8 mouse cellular contexts compared by ENCODE assay signal in genomic region chr9:14698582-14699287, GRCm38 (mm10). TPM values are rescaled to one million over a fixed set of nuclear protein-coding genes. Genes with fewer than 3 reads are reported as not detected.
DNase-seq lines count a peak whose midpoint lies in the region; ATAC-seq lines count a peak whose summit lies in the region.

No protein-coding gene starts in this region.

- peak; percentile 46 for ATAC-seq in inflammation-experienced regulatory T-cells, adult 6 months
- peak; percentile 80 for ATAC-seq in megakaryocyte-erythroid progenitor cell, adult 5-6 weeks (replicated peaks; ENCODE audit: low FRiP score, low TSS enrichment, poor library complexity, severe bottlenecking)

- intact Hi-C loops in gastrocnemius, postnatal 14 days (cut with DNase I; ENCODE audit: low total_unique reads) = loop anchor here (5.0 kb wide), 1 partner anchor 176 kb away; no protein-coding TSS in a partner anchor

- peak; percentile 85 to 96 for DNase-seq in adrenal gland, adult (ENCODE audit: inconsistent age in 2 of 2, low spot score in 1 of 2)
- DNase-seq in embryo, embryonic 10.5 days (ENCODE audit: low spot score) = peak; percentile 96
- peak; percentile 85 for DNase-seq in gastrocnemius, postnatal 14 days
- peak; percentile 71 to 96 for DNase-seq in left cerebral cortex, adult 9 months (ENCODE audit: low spot score in 2 of 2)
- DNase-seq in right cerebral cortex, postnatal 25 days = peak; percentile 86
- peak; percentile 90 to 93 for DNase-seq in urinary bladder, postnatal 36 days (ENCODE audit: low spot score in 2 of 2)

RNA-seq across cellular contexts. Expression of gene Piwil4, which starts 41.8 kb away (rescaled TPM):
- under 1 TPM in 1 of 2 experiments, not detected in 1; 0.10 TPM for total RNA-seq in gastrocnemius, postnatal 14 days (2021)
- polyA plus RNA-seq in inflammation-experienced regulatory T-cells, adult 6 months (2017; shearing (Covaris generic)) = under 1 TPM; 0.21 to 0.45 (median 0.28) TPM
- not detected in 2 replicates for total RNA-seq in megakaryocyte-erythroid progenitor cell, adult 5-6 weeks (2014; fragmentation: Nextera tagmentation)
- total RNA-seq in megakaryocyte-erythroid progenitor cell, adult 5-6 weeks (2017) = not detected in 2 replicates

RNA-seq across cellular contexts. Expression of gene Fut4, which starts 53.5 kb away (rescaled TPM):
- total RNA-seq in gastrocnemius, postnatal 14 days (2021) = under 1 TPM; 0.53 to 0.66 TPM
- not detected for polyA plus RNA-seq in inflammation-experienced regulatory T-cells, adult 6 months (2017; shearing (Covaris generic))
- 0.48 and 0.72 TPM in 2 replicates for total RNA-seq in megakaryocyte-erythroid progenitor cell, adult 5-6 weeks (2014; fragmentation: Nextera tagmentation)
- total RNA-seq in megakaryocyte-erythroid progenitor cell, adult 5-6 weeks (2017) = 0.57 and 1.1 TPM in 2 replicates

RNA-seq across cellular contexts. Expression of gene Amotl1, which starts 53.9 kb away (rescaled TPM):
- total RNA-seq in gastrocnemius, postnatal 14 days (2021) = 100 to 1,000 TPM; 264 to 270 TPM
- polyA plus RNA-seq in inflammation-experienced regulatory T-cells, adult 6 months (2017; shearing (Covaris generic)) = under 1 TPM in 2 of 3 experiments, not detected in 1; 0.04 to 0.72 TPM
- not detected in 2 replicates for total RNA-seq in megakaryocyte-erythroid progenitor cell, adult 5-6 weeks (2014; fragmentation: Nextera tagmentation)
- not detected in 2 replicates for total RNA-seq in megakaryocyte-erythroid progenitor cell, adult 5-6 weeks (2017)

Comparison
In these comparisons a context has a peak if more than half of its experiments do, and no peak if none do; other contexts are left out.
1. Peak in every context shown above with its lines: DNase-seq and ATAC-seq.
2. RNA of gene Amotl1, which starts 53.9 kb away (total RNA-seq): 264 to 270 TPM in gastrocnemius, postnatal 14 days; not detected in megakaryocyte-erythroid progenitor cell, adult 5-6 weeks; every median in the first group is over 100 times any median in the second.